Mouse (Mus musculus) hindbrain, embryonic 16.5 days (tissue): ENCODE data around the gene Abl1. TPM values are rescaled to one million over a fixed set of nuclear protein-coding genes. Genes with fewer than 3 reads are reported as not detected.

ENCODE experiments used
- ATAC-seq: fragments of 200-750 bp; cut with Nextera tagmentation; 2 replicates; pipeline ENCODE4 v1.8.0; 2017; ENCODE audit warnings: moderate TSS enrichment, moderate library complexity
- H3K27ac ChIP-seq: fragments of 300-500 bp; sonication (generic); 2 replicates; pipeline ENCODE4 v1.5.1; 2014; ENCODE audit warnings: low read depth, mild to moderate bottlenecking, control low read depth, low read length, moderate library complexity
- H3K27me3 ChIP-seq: fragments of 300-500 bp; sonication (generic); replicated peaks from 2 replicates; pipeline ENCODE4 v1.6.1; 2014; ENCODE audit warnings: low read length; ENCODE audit not compliant: control insufficient read depth, insufficient read depth
- H3K36me3 ChIP-seq: fragments of 300-500 bp; sonication (generic); 2 replicates; pipeline ENCODE4 v1.6.1; 2014; ENCODE audit warnings: mild to moderate bottlenecking, low read length, moderate library complexity, mixed read lengths; ENCODE audit not compliant: control insufficient read depth, insufficient read depth
- H3K4me1 ChIP-seq: fragments of 300-500 bp; sonication (generic); 2 replicates; pipeline ENCODE4 v1.6.1; 2014; ENCODE audit warnings: low read depth, low read length; ENCODE audit not compliant: control insufficient read depth, insufficient read depth
- H3K4me2 ChIP-seq: fragments of 300-500 bp; sonication (generic); 2 replicates; pipeline ENCODE4 v1.6.1; 2014; ENCODE audit warnings: mild to moderate bottlenecking, low read length, control low read depth, moderate library complexity
- H3K4me3 ChIP-seq: fragments of 300-500 bp; sonication (generic); 2 replicates; pipeline ENCODE4 v1.5.1; 2014; ENCODE audit warnings: mild to moderate bottlenecking, low read length, control low read depth, moderate library complexity
- H3K9ac ChIP-seq: fragments of 300-500 bp; sonication (generic); 2 replicates; pipeline ENCODE4 v1.6.1; 2014; ENCODE audit warnings: low read depth, mild to moderate bottlenecking, control low read depth, low read length, moderate library complexity
- H3K9me3 ChIP-seq: fragments of 300-500 bp; sonication (generic); 2 replicates; pipeline ENCODE4 v1.6.1; 2014; ENCODE audit warnings: mild to moderate bottlenecking, low read length, moderate library complexity; ENCODE audit not compliant: control insufficient read depth
- WGBS: fragments of 180-500 bp; shearing (Covaris S2); extraction: QIAGEN DNeasy Blood & Tissue Kit; methylation state at CpG from one replicate; pipeline ENCODE4 v1.1.7; 2014; 5-methylcytosine and 5-hydroxymethylcytosine counted together
- polyA plus RNA-seq: library from polyadenylated mRNA; unstranded; fragments of >200 nt; fragmentation: Nextera tagmentation; extraction: Ambion mirVana; gene quantifications from 2 replicates; pipeline ENCODE4 v1.2.1, GENCODE M21; 2015

Gene Abl1
- polyA plus RNA-seq, 1 experiment from 2014 or later, result 13.2 TPM

DNA sequence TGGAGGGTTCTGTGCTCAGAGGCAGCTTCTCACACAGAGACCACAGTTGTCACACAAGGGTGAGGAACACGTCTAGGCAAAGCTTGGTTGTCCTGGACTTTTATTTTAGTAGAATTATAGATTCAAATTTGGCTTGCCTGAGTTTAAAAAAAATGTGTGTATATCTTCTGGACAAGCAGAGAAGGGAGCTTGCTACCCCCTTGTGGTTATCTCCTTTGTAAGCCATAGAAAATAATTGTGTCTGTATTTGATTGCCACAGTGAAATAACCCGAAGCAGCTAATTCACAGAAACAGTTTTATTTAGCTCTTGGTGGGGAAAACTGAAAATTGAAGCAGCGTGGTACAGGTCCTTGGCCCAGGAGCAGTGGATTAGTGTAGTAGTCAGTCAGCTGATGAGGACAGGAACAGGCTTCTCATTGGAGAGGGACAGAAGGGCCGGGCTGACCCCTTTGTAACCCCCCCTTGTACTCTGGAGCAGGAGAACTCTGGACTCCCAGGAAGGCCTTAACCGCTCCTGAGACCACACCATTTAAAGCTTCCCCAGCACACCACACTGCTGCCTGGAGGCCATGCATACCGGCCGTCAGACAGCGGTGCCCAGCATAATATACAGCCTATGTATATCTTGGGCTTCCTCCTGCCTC lies 94.9 kb downstream of the Abl1 start:
- no peak for ATAC-seq
- Histone ChIP-seq H3K36me3 (peaks cover 12% of the 10 kb centered on the region), H3K4me1 (peaks cover 2% of the 10 kb centered on the region; the same call in 1 of the 2 replicates), H3K4me3 (no peak overlapping the region), H3K27me3 (no peaks in the 10 kb centered on the region), H3K4me2 (no peak overlapping the region), H3K9me3 (no peaks in the 10 kb centered on the region), H3K9ac (no peak overlapping the region), H3K27ac (no peak overlapping the region)
- 76% methylated on average over 8 of the region's 8 CpGs for WGBS

DNA sequence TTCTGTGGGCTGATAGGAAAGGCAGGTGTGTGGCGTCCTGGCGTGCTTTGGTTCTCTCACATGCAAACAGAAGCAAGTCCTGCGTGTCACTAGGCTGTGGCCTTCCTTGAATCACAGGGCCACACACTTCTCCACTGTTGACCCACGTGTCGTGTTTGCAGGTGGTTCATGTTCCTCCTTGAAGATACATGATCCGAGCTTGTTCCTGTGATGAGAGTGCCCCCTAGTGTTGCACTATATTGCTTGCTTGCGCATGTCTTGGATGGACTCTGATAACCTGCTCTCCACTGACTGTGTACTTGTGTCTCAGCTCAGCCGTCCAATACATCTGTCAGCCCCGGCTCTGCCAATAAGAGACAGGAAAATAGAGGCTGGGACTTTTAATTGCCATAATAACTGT lies 96.9 kb downstream of the Abl1 start:
- H3K4me1 ChIP-seq, result peaks cover 2% of the 10 kb centered on the region; the same call in 1 of the 2 replicates
- H3K9me3 ChIP-seq, result no peaks in the 10 kb centered on the region
- no peak overlapping the region for H3K4me3 ChIP-seq
- peak; percentile 64 for ATAC-seq
- whole genome bisulfite sequencing, result 38% methylated on average over 9 of the region's 9 CpGs
- H3K36me3 ChIP-seq, result peaks cover 10% of the 10 kb centered on the region
- no peak overlapping the region for H3K27ac ChIP-seq
- H3K4me2 ChIP-seq, result no peak overlapping the region
- H3K9ac ChIP-seq, result no peak overlapping the region
- no peaks in the 10 kb centered on the region for H3K27me3 ChIP-seq

DNA sequence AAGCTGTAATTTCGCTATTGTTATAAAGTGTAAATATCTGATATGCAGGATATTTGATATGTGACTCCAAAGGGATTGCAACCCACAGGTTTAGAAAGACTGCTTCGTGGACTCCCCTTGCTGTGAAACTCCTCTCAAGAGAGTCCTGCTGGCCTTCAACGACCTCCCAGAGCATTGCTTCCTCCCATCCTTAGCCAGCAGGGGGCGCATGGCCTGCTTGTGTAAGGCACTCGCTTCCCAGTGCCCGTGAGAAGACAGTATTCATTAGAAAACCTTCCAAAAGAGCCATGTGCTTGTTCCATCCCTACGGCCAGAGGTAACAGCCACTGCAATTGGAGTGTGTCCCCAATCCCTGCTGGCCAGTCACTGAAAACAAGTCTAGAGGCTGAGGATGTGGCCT lies 98.9 kb downstream of the Abl1 start:
- 13% methylated on average over 7 of the region's 7 CpGs for WGBS
- peaks cover 2% of the 10 kb centered on the region; the same call in 1 of the 2 replicates for H3K4me1 ChIP-seq
- H3K4me2 ChIP-seq, result no peak overlapping the region
- H3K27ac ChIP-seq, result no peak overlapping the region
- no peaks in the 10 kb centered on the region for H3K9me3 ChIP-seq
- peaks cover 8% of the 10 kb centered on the region for H3K36me3 ChIP-seq
- 0 out of 2 replicates have a peak, but pooled peaks have one; percentile 44 for ATAC-seq
- H3K27me3 ChIP-seq, result no peaks in the 10 kb centered on the region
- H3K9ac ChIP-seq, result peak overlapping the region; percentile 12; the same call in 1 of the 2 replicates
- H3K4me3 ChIP-seq, result no peak overlapping the region

DNA sequence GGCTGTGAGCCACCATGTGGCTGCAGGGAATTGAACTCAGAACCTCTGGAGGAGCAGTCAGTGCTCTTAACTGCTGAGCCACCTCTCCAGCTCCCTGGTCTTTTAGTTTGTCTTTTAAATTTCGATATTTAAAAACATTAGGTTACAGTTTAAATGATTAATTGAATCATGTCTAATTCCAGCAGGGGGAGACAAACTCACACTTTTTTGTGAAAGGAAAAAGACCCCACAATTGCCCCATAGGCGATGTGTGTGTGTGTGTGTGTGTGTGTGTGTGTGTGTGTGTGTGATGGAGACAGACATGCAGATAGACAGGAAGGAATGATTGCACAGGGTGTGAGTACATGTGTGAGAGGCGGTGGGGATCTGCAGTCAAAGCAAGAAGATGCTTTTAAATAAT lies 100.1 kb downstream of the Abl1 start:
- H3K36me3 ChIP-seq, result peaks cover 10% of the 10 kb centered on the region
- no peak overlapping the region for H3K4me2 ChIP-seq
- 65% methylated on average over 3 of the region's 3 CpGs for WGBS

DNA sequence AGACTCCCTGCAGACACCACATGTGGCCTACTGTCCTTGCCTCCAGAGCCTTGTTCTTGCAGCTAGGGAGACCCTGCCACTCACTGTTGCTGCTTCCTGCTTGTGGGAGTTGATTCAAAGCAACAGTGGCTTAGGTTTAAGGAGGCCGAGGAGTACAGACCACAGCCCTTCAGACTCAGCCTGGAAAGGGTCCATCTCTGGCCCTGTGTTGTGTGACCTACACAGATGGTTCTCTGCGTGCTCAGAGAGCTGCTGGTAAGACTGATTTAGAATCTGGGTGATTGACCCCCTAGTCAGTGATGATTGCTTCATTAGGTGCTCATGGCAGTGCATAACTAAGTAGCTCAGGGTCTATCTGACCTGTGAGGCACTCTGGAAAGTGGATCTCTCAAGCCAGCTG lies 101.0 kb downstream of the Abl1 start:
- WGBS, result 83% methylated on average over 2 of the region's 2 CpGs
- no peak overlapping the region for H3K27ac ChIP-seq
- H3K9me3 ChIP-seq, result no peaks in the 10 kb centered on the region
- no peak overlapping the region for H3K9ac ChIP-seq
- no peaks in the 10 kb centered on the region for H3K27me3 ChIP-seq
- H3K36me3 ChIP-seq, result peaks cover 10% of the 10 kb centered on the region
- no peak overlapping the region for H3K4me3 ChIP-seq
- ATAC-seq, result no peak
- H3K4me2 ChIP-seq, result no peak overlapping the region
- H3K4me1 ChIP-seq, result peaks cover 2% of the 10 kb centered on the region; the same call in 1 of the 2 replicates

More for the DNA sequence above, 100.1 kb downstream of the Abl1 start:
- no peak for ATAC-seq
- peaks cover 2% of the 10 kb centered on the region; the same call in 1 of the 2 replicates for H3K4me1 ChIP-seq
- no peaks in the 10 kb centered on the region for H3K27me3 ChIP-seq
- no peak overlapping the region for H3K4me3 ChIP-seq
- no peak overlapping the region for H3K9ac ChIP-seq
- no peaks in the 10 kb centered on the region for H3K9me3 ChIP-seq
- no peak overlapping the region for H3K27ac ChIP-seq

DNA sequence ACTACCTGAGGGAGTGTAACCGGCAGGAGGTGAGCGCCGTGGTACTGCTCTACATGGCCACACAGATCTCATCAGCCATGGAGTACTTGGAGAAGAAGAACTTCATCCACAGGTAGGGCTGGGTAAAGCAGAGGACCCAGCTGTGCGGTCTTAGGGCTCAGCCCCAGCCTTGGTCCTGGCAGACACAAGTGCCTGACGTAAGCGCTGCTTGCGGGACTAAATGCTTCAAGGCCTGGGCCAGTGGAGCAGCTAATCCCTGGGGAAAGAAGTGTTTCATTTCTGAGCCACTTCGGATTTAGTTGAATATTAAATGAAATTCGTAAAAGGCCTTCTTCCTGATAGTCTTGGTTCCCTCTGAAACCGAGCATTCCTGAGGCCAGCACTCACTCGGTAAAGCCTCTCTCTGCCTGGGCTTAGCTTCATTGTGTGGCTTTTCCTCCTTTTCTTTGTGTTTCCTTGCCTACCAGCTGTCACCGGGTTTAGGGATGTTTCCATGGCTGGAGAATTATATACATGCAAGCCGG lies 102.6 kb downstream of the Abl1 start:
- H3K4me1 ChIP-seq, result peaks cover 2% of the 10 kb centered on the region; the same call in 1 of the 2 replicates
- no peak for ATAC-seq
- H3K9me3 ChIP-seq, result no peaks in the 10 kb centered on the region
- peaks cover 13% of the 10 kb centered on the region for H3K36me3 ChIP-seq
- H3K27me3 ChIP-seq, result no peaks in the 10 kb centered on the region
- no peak overlapping the region for H3K27ac ChIP-seq
- H3K4me3 ChIP-seq, result no peak overlapping the region
- WGBS, result 74% methylated on average over 13 of the region's 13 CpGs
- no peak overlapping the region for H3K9ac ChIP-seq
- H3K4me2 ChIP-seq, result no peak overlapping the region

DNA sequence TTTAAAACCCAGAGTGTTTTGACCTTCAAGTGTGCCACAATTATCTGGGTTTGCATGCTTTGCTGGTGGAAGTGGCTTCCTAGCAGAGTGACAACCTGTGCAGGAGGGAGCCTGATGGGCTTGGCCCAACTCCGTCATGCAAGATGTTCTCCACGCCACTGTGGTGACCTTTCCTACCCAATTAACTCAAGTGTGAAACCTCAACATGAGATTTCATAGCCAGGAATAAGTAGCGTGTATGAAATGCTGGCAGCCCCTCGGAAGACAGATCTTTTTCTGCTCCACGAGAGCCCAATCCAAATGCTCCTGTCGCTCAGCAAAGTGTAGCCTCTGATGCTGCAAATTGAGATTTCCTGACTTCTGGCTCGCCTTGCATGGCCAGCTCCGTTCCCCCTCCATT lies 103.1 kb downstream of the Abl1 start:
- WGBS, result 76% methylated on average over 8 of the region's 8 CpGs
- no peak overlapping the region for H3K9ac ChIP-seq
- H3K4me2 ChIP-seq, result no peak overlapping the region
- H3K9me3 ChIP-seq, result no peaks in the 10 kb centered on the region
- peak; percentile 25; the same call in 1 of the 2 replicates for ATAC-seq
- no peak overlapping the region for H3K4me3 ChIP-seq
- peaks cover 2% of the 10 kb centered on the region; the same call in 1 of the 2 replicates for H3K4me1 ChIP-seq
- no peaks in the 10 kb centered on the region for H3K27me3 ChIP-seq
- peaks cover 10% of the 10 kb centered on the region for H3K36me3 ChIP-seq
- no peak overlapping the region for H3K27ac ChIP-seq

DNA sequence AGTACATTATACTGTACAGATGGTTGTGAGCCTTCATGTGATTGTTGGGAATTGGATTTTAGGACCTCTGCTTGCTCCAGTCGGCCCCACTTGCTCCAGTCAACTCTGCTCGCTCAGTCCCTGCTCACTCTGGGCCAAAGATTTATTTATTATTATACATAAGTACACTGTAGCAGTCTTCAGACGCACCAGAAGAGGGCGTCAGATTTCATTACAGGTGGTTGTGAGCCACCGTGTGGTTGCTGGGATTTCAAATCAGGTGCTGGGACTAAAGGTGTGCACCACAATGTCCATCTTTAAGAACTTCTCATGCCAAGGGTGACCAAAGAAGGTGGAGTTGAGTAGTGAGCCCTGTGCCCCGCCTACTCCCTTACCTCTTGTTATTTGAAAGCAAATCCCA lies 104.4 kb downstream of the Abl1 start:
- Histone ChIP-seq H3K4me3 (no peak overlapping the region), H3K4me1 (no peaks in the 10 kb centered on the region), H3K36me3 (peaks cover 15% of the 10 kb centered on the region), H3K27me3 (no peaks in the 10 kb centered on the region), H3K9ac (no peak overlapping the region), H3K9me3 (no peaks in the 10 kb centered on the region), H3K27ac (no peak overlapping the region), H3K4me2 (no peak overlapping the region)
- 85% methylated on average over 6 of the region's 6 CpGs for WGBS
- ATAC-seq, result no peak

DNA sequence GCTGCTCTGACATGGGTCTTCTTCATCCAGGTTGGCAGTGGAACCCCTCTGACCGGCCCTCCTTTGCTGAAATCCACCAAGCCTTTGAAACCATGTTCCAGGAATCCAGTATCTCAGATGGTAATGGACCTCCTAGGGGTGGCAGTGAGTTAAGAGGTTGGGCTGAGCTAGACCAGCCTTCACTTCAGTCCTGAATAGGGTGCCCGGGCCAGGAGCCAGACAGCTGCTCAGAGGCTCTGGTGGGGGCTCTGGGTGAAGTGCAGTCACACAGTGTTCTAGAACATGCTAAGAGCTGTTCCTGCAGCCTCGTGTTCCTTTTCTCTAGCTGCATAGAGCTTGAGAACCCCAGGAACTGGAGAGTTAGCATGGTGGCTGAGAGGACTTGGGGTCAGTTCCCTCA lies 108.8 kb downstream of the Abl1 start:
- 93% methylated on average over 3 of the region's 3 CpGs for WGBS
- no peaks in the 10 kb centered on the region for H3K27me3 ChIP-seq
- H3K36me3 ChIP-seq, result peaks cover 27% of the 10 kb centered on the region
- no peak overlapping the region for H3K9ac ChIP-seq
- no peak overlapping the region for H3K4me2 ChIP-seq
- H3K27ac ChIP-seq, result no peak overlapping the region
- no peaks in the 10 kb centered on the region for H3K4me1 ChIP-seq
- no peaks in the 10 kb centered on the region for H3K9me3 ChIP-seq
- H3K4me3 ChIP-seq, result no peak overlapping the region
- ATAC-seq, result no peak
